Mouse (Mus musculus) neural tube, embryonic 12.5 days (tissue): ENCODE measurements around the gene Pcsk5. TPM values are rescaled to one million over a fixed set of nuclear protein-coding genes. Genes with fewer than 3 reads are reported as not detected.
A peak's percentile ranks its signal among the peaks of the same experiment; 100 is the strongest.

ENCODE experiments used
- ATAC-seq: fragments of 200-750 bp; cut with Nextera tagmentation; 2 replicates; pipeline ENCODE4 v1.8.0; 2017; ENCODE audit warnings: low read depth, mild to moderate bottlenecking, moderate TSS enrichment, moderate library complexity; ENCODE audit not compliant: low FRiP score
- H3K27ac ChIP-seq: fragments of 300-500 bp; sonication (generic); 2 replicates; pipeline ENCODE4 v1.5.1; 2016
- H3K27me3 ChIP-seq: fragments of 300-500 bp; sonication (generic); replicated peaks from 2 replicates; pipeline ENCODE4 v1.6.1; 2016; ENCODE audit warnings: mild to moderate bottlenecking
- H3K36me3 ChIP-seq: fragments of 300-500 bp; sonication (generic); 2 replicates; pipeline ENCODE4 v1.6.1; 2016; ENCODE audit warnings: mild to moderate bottlenecking
- H3K4me1 ChIP-seq: fragments of 300-500 bp; sonication (generic); 2 replicates; pipeline ENCODE4 v1.6.1; 2016
- H3K4me2 ChIP-seq: fragments of 300-500 bp; sonication (generic); replicated peaks from 2 replicates; pipeline ENCODE4 v1.6.1; 2016; ENCODE audit warnings: mild to moderate bottlenecking
- H3K4me3 ChIP-seq: fragments of 300-500 bp; sonication (generic); 2 replicates; pipeline ENCODE4 v1.5.1; 2016
- H3K9ac ChIP-seq: fragments of 300-500 bp; sonication (generic); 2 replicates; pipeline ENCODE4 v1.6.1; 2016; ENCODE audit warnings: mild to moderate bottlenecking
- H3K9me3 ChIP-seq: fragments of 300-500 bp; sonication (generic); 2 replicates; pipeline ENCODE4 v1.6.1; 2016; ENCODE audit warnings: mild to moderate bottlenecking
- WGBS: fragments of 180-500 bp; shearing (Covaris S2); methylation state at CpG from one replicate; pipeline ENCODE4 v1.1.7; 2016; 5-methylcytosine and 5-hydroxymethylcytosine counted together
- polyA plus RNA-seq: library from polyadenylated mRNA; unstranded; fragments of >200 nt; fragmentation: Nextera tagmentation; extraction: Ambion mirVana; gene quantifications from 2 replicates; pipeline ENCODE4 v1.2.1, GENCODE M21; 2016

Gene Pcsk5
- polyA plus RNA-seq, 1 experiment from 2014 or later, result 10.4 TPM

DNA sequence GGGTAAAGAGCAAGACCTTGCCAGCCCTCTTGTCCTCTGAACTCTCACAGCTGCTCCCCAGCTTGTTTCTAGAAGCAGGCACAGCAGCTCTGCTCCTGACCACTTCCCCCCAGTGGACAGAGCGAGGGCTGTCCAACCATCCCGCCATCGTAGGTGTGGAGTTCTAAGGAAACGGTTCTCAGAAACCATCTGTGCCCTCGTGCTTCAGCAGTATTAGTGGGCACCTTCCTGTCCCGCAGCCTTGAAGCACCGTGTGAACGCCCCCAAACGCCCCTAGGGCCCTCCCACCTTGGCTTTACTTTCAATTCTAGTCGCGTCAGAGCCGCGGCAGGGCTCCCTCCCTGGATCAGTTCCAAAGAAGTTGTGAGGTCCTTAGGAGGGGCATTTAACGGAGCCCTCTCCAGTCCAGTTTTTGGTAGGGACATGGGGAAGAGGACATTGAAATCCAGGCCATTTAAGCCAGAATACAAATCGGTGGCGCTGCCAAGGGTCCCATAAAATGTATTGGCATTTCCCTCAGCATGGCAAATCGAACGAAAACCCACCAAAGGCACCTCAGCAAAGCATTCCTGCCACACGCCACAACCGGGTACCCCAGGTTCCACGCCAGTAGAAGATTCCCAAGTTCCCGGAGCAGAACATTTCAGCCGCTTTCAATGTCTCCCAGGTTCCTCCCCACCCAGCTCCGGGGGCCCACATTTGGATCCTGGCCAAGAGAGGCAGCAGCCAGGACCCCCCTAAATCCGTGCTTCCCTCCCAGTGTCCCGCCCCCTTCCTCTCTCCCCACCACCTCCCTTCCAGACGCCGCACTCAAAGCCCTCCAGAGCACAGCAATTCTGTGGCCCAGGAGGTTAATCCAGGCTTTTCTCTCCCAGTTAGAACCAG, 1.5 kb downstream of the Pcsk5 start:
- ATAC-seq, result no peak; the same call in 1 of the 2 replicates
- Histone ChIP-seq H3K27ac (no peak overlapping the region), H3K9ac (peak overlapping the region; percentile 77), H3K4me3 (peak overlapping the region; percentile 72), H3K4me1 (peaks cover 15% of the 10 kb centered on the region), H3K9me3 (no peaks in the 10 kb centered on the region), H3K36me3 (no peaks in the 10 kb centered on the region), H3K27me3 (peaks cover 11% of the 10 kb centered on the region; the same call in 1 of the 2 replicates), H3K4me2 (peak overlapping the region; percentile 90)
- WGBS, result 1% methylated on average over 28 of the region's 28 CpGs

DNA sequence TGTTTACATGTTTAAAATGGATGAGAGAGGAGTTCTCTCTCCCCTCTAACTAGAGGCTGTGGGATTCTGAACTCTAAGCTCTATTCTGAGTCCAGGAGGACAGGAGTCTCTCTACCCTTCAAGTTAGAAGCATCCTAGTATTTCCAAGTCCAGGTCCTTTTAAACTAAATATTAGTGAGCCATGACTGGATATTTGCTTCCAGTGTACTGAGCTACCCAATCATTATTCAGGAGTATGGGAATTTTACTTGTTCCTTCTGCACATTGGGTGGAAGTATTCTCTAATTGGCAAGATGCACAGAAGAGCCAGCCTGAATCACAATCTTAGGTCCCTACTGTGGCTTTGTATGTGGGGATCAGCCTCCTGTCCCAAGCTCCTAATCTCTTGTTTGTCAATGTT, 2.5 kb downstream of the Pcsk5 start:
- no peak overlapping the region for H3K4me3 ChIP-seq

DNA sequence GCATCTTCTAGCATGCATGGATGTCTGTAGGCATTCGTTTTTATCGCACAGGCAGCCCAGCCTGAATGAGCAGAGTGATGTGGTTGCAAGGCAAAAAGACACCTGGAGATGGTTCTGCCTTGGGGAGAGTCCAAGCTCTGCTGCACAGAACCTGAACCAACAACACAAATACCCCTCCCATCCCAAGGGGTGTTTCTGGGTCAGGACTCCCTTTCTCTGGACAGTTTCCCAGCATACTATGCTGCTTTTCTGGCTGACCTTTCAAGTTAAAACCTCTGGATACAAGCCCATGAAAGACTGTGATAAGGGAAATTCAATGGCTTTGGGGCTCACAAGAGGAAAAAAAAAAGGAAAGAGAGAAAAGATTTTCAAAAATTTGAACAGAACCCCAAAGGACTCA, 6.1 kb downstream of the Pcsk5 start:
- ATAC-seq, result no peak
- Histone ChIP-seq H3K27me3 (peaks cover 11% of the 10 kb centered on the region; the same call in 1 of the 2 replicates), H3K4me3 (no peak overlapping the region), H3K27ac (no peak overlapping the region), H3K36me3 (no peaks in the 10 kb centered on the region), H3K4me2 (no peak overlapping the region), H3K4me1 (peaks cover 11% of the 10 kb centered on the region), H3K9ac (no peak overlapping the region), H3K9me3 (no peaks in the 10 kb centered on the region)
- WGBS, result 94% methylated on average over 2 of the region's 2 CpGs

More for the DNA sequence above, 2.5 kb downstream of the Pcsk5 start:
- Histone ChIP-seq H3K9ac (no peak overlapping the region), H3K4me2 (no peak overlapping the region), H3K27me3 (peaks cover 11% of the 10 kb centered on the region; the same call in 1 of the 2 replicates), H3K27ac (no peak overlapping the region), H3K4me1 (peaks cover 15% of the 10 kb centered on the region), H3K9me3 (no peaks in the 10 kb centered on the region), H3K36me3 (no peaks in the 10 kb centered on the region)
- ATAC-seq, result no peak

DNA sequence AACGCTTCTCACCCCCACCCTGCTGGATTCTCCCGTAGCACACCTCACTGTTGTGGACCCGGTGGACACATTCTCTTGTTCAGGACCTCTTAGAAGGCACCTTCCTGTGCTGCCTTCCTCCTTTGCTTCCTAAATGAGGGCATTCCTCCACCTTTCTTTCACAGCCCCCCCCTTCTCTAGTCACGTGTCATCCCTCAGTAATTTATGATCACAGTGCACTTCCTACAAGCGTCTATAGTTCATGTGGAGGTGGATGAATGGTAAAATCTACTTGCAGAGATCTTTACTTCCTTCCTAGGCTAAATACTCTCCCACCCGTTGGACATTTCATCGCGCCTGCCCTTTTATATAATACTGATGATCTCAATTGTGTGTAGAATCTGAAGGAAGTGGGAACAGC, 9.0 kb downstream of the Pcsk5 start:
- Histone ChIP-seq H3K9ac (no peak overlapping the region), H3K36me3 (no peaks in the 10 kb centered on the region), H3K9me3 (no peaks in the 10 kb centered on the region), H3K27ac (no peak overlapping the region), H3K4me3 (no peak overlapping the region), H3K4me2 (no peak overlapping the region), H3K27me3 (no peaks in the 10 kb centered on the region), H3K4me1 (no peaks in the 10 kb centered on the region)
- WGBS, result 75% methylated on average over 8 of the region's 8 CpGs
- no peak for ATAC-seq

DNA sequence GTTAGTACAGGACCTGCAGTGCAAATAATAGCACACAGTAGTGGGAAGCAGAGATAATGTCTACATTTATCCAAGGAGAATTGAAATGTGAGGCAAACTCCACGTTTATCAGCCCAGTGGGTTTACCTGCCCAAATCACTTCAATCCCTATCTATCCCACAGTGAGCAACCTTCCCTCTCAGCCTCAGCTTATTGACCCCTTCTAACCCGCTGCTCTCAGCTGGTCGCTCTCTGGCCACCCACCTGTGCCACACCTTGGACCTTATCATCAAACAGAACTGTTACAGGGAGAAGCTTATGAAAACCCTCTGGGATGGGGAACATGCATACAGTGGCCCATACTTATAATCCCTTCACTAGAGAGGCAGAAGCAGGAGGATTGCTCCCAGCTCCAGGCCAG, 10.7 kb downstream of the Pcsk5 start:
- 68% methylated on average over 3 of the region's 3 CpGs for WGBS
- Histone ChIP-seq H3K27me3 (no peaks in the 10 kb centered on the region), H3K4me2 (no peak overlapping the region), H3K9ac (no peak overlapping the region), H3K4me3 (no peak overlapping the region), H3K27ac (no peak overlapping the region), H3K4me1 (no peaks in the 10 kb centered on the region), H3K36me3 (no peaks in the 10 kb centered on the region), H3K9me3 (no peaks in the 10 kb centered on the region)
- no peak for ATAC-seq

DNA sequence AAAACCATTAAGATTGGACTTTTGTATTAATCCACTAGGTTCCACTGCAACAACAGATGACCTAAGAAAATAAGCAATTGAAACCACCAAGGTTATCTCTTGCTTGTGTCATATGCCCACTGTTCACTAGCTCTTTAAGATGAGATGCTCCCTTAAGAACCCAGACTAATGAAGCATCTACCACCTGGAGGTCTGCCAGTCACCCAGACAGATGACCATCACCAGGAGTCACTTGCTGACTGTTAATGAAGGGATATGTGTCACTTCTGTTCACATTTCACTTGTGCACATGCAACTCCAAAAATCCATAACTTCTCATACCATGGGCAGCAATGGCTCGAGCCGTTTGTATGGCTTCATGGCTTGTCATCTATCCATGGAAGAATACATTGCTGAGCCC, 17.4 kb downstream of the Pcsk5 start:
- H3K4me2 ChIP-seq, result no peak overlapping the region
- H3K4me1 ChIP-seq, result no peaks in the 10 kb centered on the region
- no peak overlapping the region for H3K4me3 ChIP-seq
- no peaks in the 10 kb centered on the region for H3K36me3 ChIP-seq
- no peak overlapping the region for H3K9ac ChIP-seq
- no peaks in the 10 kb centered on the region for H3K9me3 ChIP-seq
- H3K27me3 ChIP-seq, result no peaks in the 10 kb centered on the region
- WGBS, result 95% methylated on average over 2 of the region's 2 CpGs
- ATAC-seq, result no peak
- no peak overlapping the region for H3K27ac ChIP-seq

DNA sequence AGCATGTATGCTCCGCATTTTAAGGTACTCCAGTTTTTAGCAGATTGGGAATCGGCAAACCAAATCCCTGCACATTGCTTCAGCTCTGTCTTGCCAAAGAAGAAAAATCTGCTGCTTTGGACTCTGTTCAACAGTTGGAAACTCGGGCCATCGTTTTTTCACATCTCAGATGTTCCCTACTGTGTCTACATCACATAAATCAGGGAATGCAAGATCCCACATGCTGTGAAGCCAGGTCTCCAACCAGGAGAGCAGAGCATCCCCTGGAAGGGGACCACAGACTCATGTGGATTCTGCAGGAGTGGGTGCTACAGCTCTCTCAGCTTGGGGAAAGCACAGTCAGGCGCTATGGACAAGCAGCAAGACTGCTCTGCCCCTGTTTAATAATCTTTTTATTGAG, 18.4 kb downstream of the Pcsk5 start:
- 74% methylated on average over 5 of the region's 5 CpGs for WGBS
- ATAC-seq, result no peak

DNA sequence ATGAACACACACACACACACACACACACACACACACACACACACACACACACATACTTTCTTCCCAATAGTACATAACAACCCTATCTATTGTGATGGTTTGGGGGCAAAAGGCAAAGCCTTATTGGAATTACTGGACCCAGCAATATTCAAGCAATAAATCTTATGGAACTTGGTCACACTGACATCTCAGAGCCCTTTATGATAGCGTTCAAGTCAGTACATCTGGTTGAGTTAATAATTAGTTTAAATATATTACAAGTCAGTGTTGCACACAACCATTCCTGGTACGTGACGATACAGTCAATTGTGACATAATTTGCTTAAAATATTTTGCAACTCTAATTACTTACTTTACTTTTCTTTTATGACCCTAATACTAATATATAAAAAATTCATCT, 22.4 kb downstream of the Pcsk5 start:
- 85% methylated on average over 3 of the region's 3 CpGs for whole genome bisulfite sequencing
- no peaks in the 10 kb centered on the region for H3K36me3 ChIP-seq

More for the DNA sequence above, 18.4 kb downstream of the Pcsk5 start:
- no peak overlapping the region for H3K9ac ChIP-seq
- H3K4me1 ChIP-seq, result no peaks in the 10 kb centered on the region
- no peak overlapping the region for H3K27ac ChIP-seq
- H3K4me2 ChIP-seq, result no peak overlapping the region
- H3K27me3 ChIP-seq, result no peaks in the 10 kb centered on the region
- no peaks in the 10 kb centered on the region for H3K36me3 ChIP-seq
- no peak overlapping the region for H3K4me3 ChIP-seq
- no peaks in the 10 kb centered on the region for H3K9me3 ChIP-seq

DNA sequence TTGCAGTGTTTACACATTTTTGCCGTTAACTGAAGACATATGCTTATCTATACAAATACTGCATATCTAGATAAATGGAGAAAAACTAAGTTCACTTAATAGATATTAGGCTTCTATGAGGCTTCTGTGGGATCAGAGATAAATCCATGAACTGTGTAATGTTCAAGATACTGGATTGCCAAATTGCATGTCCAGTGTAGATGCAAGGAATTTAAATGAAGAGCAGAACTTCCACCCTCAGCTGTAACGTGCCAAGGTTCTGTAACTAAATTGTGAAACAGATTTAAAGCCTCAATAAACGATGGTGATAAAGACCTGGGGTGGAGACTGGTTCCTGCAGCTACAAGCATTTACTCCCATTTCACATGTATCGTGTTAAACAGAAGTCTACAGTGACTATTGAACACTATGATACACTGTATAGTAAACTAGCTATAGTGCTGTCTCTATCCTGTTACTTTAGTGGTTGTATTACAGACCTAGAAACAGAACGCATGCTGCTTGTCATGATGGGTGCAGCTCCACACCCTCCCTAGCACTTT, 23.9 kb downstream of the Pcsk5 start:
- Histone ChIP-seq H3K4me1 (no peaks in the 10 kb centered on the region), H3K27ac (no peak overlapping the region), H3K36me3 (no peaks in the 10 kb centered on the region), H3K4me3 (no peak overlapping the region), H3K9ac (no peak overlapping the region), H3K27me3 (no peaks in the 10 kb centered on the region), H3K9me3 (no peaks in the 10 kb centered on the region), H3K4me2 (no peak overlapping the region)
- ATAC-seq, result no peak
- whole genome bisulfite sequencing, result 83% methylated on average over 5 of the region's 5 CpGs

More for the DNA sequence above, 22.4 kb downstream of the Pcsk5 start:
- no peak for ATAC-seq
- H3K4me2 ChIP-seq, result no peak overlapping the region
- H3K9ac ChIP-seq, result no peak overlapping the region
- H3K4me3 ChIP-seq, result no peak overlapping the region
- no peaks in the 10 kb centered on the region for H3K9me3 ChIP-seq
- no peaks in the 10 kb centered on the region for H3K27me3 ChIP-seq
- H3K4me1 ChIP-seq, result no peaks in the 10 kb centered on the region
- no peak overlapping the region for H3K27ac ChIP-seq

DNA sequence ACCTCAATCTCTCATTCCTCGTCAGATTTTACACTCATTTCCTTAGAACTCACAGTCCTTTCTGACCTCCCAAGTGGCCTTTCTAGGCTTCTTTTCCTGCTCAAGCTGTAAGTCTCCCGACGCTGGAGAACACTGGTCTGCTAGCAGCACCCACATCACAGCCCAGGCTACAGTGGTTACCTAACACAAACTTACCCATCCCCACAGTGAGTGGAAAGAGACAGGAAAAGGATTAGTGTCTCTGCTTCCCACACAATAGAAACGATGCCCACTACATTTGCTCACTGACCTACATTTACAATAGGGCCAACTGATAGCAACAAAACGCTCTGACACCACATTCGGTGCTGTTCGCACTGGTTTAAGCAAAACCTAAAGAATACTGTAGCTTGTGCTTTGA, 24.8 kb downstream of the Pcsk5 start:
- Histone ChIP-seq H3K27ac (no peak overlapping the region), H3K4me3 (no peak overlapping the region), H3K36me3 (no peaks in the 10 kb centered on the region), H3K9ac (no peak overlapping the region), H3K4me1 (no peaks in the 10 kb centered on the region), H3K9me3 (no peaks in the 10 kb centered on the region), H3K27me3 (no peaks in the 10 kb centered on the region), H3K4me2 (no peak overlapping the region)
- 74% methylated on average over 7 of the region's 7 CpGs for WGBS
- no peak for ATAC-seq

DNA sequence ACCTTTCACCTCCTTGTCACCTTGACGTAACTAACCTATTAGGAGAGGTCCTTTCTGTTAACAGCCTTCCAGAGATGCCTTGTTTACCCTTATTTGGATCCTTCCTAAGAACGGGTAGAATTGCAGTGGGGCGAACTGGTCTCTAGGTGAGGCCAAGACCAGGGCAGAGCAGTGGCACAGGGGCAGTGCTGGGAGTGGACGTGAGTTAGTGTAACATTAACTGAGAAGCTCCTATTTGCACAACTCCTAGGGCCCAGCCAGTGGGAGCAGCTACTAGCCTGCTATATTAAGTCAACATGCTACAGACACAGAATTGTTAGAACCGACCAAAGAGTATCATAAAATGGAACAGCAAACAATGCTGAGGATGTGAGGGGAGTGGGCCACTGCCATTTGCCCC, 30.8 kb downstream of the Pcsk5 start:
- Histone ChIP-seq H3K9me3 (no peaks in the 10 kb centered on the region), H3K36me3 (no peaks in the 10 kb centered on the region), H3K9ac (no peak overlapping the region), H3K4me2 (no peak overlapping the region), H3K4me3 (no peak overlapping the region), H3K27me3 (no peaks in the 10 kb centered on the region), H3K27ac (no peak overlapping the region), H3K4me1 (no peaks in the 10 kb centered on the region)
- no peak for ATAC-seq
- 78% methylated on average over 5 of the region's 5 CpGs for WGBS

DNA sequence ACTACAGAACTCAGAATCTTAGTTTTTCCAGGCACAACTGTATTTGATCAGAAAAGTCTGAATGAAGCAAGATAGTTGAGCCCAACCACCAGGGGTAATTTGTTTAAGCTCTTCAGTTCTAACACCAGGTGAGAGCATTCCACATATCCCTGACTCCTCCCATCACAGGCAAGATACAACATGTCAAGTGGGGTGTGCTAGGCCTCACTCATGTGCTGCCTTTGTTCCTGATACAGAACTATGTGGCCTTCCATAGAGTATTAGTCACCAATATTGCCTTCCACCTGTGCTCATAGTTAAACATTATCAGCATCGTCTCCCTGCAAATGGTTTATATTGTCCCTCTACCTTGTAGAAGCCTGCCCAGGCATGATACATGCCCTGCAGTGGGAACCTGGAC, 36.6 kb downstream of the Pcsk5 start:
- Histone ChIP-seq H3K27me3 (no peaks in the 10 kb centered on the region), H3K9ac (no peak overlapping the region), H3K4me1 (no peaks in the 10 kb centered on the region), H3K9me3 (no peaks in the 10 kb centered on the region), H3K4me3 (no peak overlapping the region), H3K27ac (no peak overlapping the region), H3K4me2 (no peak overlapping the region), H3K36me3 (no peaks in the 10 kb centered on the region)
- ATAC-seq, result no peak
- 92% methylated on average over 1 of the region's 1 CpGs for WGBS
